Mouse (Mus musculus): ENCODE measurements around the gene Ifnlr1. TPM values are rescaled to one million over a fixed set of nuclear protein-coding genes. Genes with fewer than 3 reads are reported as not detected.
A peak's percentile ranks its signal among the peaks of the same experiment; 100 is the strongest.

Gene Ifnlr1
- total and polyA plus RNA-seq, 2 experiments from 2014 or later: 0.08 to 0.10 TPM

DNA sequence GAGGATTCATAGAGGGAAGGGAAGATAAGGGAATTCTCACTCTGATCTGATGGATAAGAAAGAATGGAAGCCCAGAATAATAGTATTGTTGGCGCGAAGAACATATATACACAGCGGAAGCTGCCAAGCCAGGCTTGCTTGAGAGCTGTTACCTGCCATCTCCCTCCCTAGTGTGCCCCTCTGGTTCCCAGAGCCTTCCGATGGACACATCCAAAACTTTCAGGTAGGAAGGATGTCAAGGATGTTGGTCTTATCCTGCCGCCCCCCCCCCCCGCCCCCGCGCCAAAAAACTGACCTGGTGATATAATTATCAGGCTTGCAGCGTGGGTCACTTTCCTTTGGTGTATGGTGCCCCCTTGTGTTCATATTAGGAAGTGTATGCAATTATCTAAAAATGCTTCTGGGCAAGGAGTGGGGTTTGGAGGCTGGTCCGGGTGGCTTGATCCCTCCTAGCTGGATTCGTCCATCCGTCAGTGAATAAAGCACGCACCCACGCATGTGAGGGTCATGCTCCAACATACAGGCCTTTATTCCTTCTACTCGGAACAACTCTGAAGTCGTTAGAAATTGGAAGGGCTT lies 18.7 kb upstream of the Ifnlr1 start:
- H3K4me2 ChIP-seq (ENCODE audit: low read depth): 0 out of 2 replicates have a peak overlapping the region, but pooled peaks have one; percentile 5
- ATAC-seq: no peak
- DNase-seq: peak; percentile 70

DNA sequence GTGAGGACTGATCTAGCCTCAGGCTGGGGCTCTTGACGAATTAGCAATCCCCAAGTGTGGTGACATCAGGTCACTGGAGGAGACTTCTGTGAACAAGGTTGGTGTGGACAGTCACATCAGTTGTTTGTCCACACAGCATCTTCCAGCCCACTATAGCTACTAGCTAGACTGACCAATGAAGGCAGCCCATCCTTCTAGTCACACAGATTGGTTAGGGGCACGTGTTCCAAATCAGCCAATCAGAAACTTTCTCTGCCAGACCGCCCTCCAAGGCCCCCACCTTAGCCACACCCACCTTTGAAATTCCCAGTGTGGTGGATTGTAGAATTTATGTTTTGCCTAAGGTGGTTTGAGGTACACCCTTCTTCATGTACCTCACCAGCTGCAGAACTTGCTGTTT lies 12.6 kb upstream of the Ifnlr1 start:
- no peak for TF ChIP-seq CTCF (IDR thresholded peaks at IDR 0.05; ENCODE audit: low read depth)
- no peak for ATAC-seq
- Histone ChIP-seq H3K4me3 (ENCODE audit: low read depth, low read length) (no peak overlapping the region), H3K27me3 (ENCODE audit: insufficient read depth, low read length) (no peaks in the 10 kb centered on the region), H3K4me2 (ENCODE audit: low read depth) (no peak overlapping the region), H3K9ac (no peak overlapping the region), H3K36me3 (ENCODE audit: insufficient read depth) (no peaks in the 10 kb centered on the region), H3K27ac (ENCODE audit: low read depth, low read length) (no peak overlapping the region), H3K4me1 (ENCODE audit: insufficient read depth) (no peaks in the 10 kb centered on the region), H3K9me3 (ENCODE audit: low read length) (no peaks in the 10 kb centered on the region)
- 86% methylated on average over 3 of the region's 3 CpGs for WGBS
- no peak for DNase-seq

More for the DNA sequence above, 18.7 kb upstream of the Ifnlr1 start:
- H3K36me3 ChIP-seq (ENCODE audit: insufficient read depth): no peaks in the 10 kb centered on the region
- H3K9ac ChIP-seq: no peak overlapping the region
- no peaks in the 10 kb centered on the region for H3K9me3 ChIP-seq (ENCODE audit: low read length)
- TF ChIP-seq CTCF (IDR thresholded peaks at IDR 0.05; ENCODE audit: low read depth): peak; percentile 81
- no peaks in the 10 kb centered on the region for H3K4me1 ChIP-seq (ENCODE audit: insufficient read depth)
- WGBS: 14% methylated on average over 16 of the region's 16 CpGs
- H3K27me3 ChIP-seq (ENCODE audit: insufficient read depth, low read length): no peaks in the 10 kb centered on the region
- no peak overlapping the region for H3K4me3 ChIP-seq (ENCODE audit: low read depth, low read length)
- H3K27ac ChIP-seq (ENCODE audit: low read depth, low read length): no peak overlapping the region

DNA sequence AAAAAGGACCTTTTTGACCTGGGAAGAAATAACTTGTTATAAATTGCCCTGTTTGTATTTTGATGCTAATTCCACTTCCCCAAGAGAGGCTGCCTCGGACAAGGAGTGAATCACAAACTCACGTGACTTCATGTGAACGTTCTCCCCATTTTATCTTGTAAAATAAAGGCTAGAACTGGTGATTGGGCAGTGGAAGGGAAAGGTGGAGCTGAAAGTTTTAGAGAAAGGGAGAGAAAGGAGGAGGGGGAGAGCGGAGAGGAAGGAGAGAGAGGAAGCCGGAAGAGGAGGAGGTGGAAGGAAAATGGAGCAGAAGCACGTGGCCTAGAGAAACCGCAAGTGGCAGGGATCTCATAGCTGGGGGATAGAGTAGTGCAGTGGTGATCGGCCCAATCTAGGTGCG lies 11.1 kb upstream of the Ifnlr1 start:
- ATAC-seq: no peak
- 62% methylated on average over 9 of the region's 9 CpGs for WGBS

DNA sequence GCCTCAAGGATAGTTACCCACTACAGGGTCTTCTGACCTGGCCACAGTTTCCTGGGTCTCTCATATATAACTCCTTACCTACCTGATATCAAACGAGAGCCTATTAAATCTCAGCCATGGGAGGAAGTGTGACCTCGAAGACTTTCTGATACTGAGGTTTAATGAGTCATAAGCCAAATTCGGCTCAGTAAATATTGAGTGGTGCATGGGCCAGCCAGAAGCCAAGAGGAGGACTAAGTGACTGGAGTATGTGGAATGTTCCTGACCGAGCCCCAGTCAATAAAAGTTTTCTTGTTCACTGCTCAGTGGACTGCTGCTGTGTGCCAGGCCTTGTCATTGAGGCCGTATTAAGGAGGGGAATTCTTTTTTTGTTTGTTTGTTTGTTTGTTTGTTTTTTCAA lies 9.6 kb upstream of the Ifnlr1 start:
- Histone ChIP-seq H3K4me3 (ENCODE audit: low read depth, low read length) (no peak overlapping the region), H3K36me3 (ENCODE audit: insufficient read depth) (no peaks in the 10 kb centered on the region), H3K9me3 (ENCODE audit: low read length) (no peaks in the 10 kb centered on the region), H3K9ac (no peak overlapping the region), H3K4me1 (ENCODE audit: insufficient read depth) (no peaks in the 10 kb centered on the region), H3K4me2 (ENCODE audit: low read depth) (no peak overlapping the region), H3K27ac (ENCODE audit: low read depth, low read length) (no peak overlapping the region), H3K27me3 (ENCODE audit: insufficient read depth, low read length) (no peaks in the 10 kb centered on the region)
- no peak for TF ChIP-seq CTCF (IDR thresholded peaks at IDR 0.05; ENCODE audit: low read depth)
- 76% methylated on average over 5 of the region's 5 CpGs for WGBS
- no peak for DNase-seq
- ATAC-seq: no peak

More for the DNA sequence above, 11.1 kb upstream of the Ifnlr1 start:
- TF ChIP-seq CTCF (IDR thresholded peaks at IDR 0.05; ENCODE audit: low read depth): no peak
- H3K27me3 ChIP-seq (ENCODE audit: insufficient read depth, low read length): no peaks in the 10 kb centered on the region
- DNase-seq: no peak
- H3K27ac ChIP-seq (ENCODE audit: low read depth, low read length): no peak overlapping the region
- H3K4me2 ChIP-seq (ENCODE audit: low read depth): no peak overlapping the region
- no peaks in the 10 kb centered on the region for H3K4me1 ChIP-seq (ENCODE audit: insufficient read depth)
- no peak overlapping the region for H3K9ac ChIP-seq
- no peaks in the 10 kb centered on the region for H3K36me3 ChIP-seq (ENCODE audit: insufficient read depth)
- no peaks in the 10 kb centered on the region for H3K9me3 ChIP-seq (ENCODE audit: low read length)
- H3K4me3 ChIP-seq (ENCODE audit: low read depth, low read length): no peak overlapping the region

DNA sequence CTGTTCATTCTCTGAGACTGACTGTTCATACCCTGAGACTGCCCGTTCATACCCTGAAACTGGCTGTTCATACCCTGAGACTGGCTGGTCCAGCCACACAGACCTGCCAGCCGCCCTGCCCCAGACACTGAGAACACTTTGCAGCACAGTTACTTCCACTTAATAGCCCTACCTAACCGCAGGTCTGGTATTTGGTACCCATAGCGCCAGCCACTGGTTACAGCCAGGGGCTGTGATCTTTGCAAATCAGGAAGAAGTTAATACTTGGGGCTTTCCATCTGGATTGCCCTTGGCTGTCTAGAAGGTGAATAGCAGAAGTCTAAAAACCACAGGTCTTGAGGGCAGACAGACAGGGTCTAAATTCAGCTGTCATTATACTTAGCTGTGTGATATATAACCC lies 6.8 kb upstream of the Ifnlr1 start:
- no peak overlapping the region for H3K4me3 ChIP-seq (ENCODE audit: low read depth, low read length)
- H3K27ac ChIP-seq (ENCODE audit: low read depth, low read length): no peak overlapping the region
- H3K9me3 ChIP-seq (ENCODE audit: low read length): no peaks in the 10 kb centered on the region
- DNase-seq: no peak
- no peak overlapping the region for H3K4me2 ChIP-seq (ENCODE audit: low read depth)
- H3K27me3 ChIP-seq (ENCODE audit: insufficient read depth, low read length): no peaks in the 10 kb centered on the region
- H3K4me1 ChIP-seq (ENCODE audit: insufficient read depth): no peaks in the 10 kb centered on the region
- no peak for TF ChIP-seq CTCF (IDR thresholded peaks at IDR 0.05; ENCODE audit: low read depth)
- no peak for ATAC-seq
- WGBS: 83% methylated on average over 4 of the region's 4 CpGs
- H3K9ac ChIP-seq: no peak overlapping the region
- H3K36me3 ChIP-seq (ENCODE audit: insufficient read depth): no peaks in the 10 kb centered on the region

DNA sequence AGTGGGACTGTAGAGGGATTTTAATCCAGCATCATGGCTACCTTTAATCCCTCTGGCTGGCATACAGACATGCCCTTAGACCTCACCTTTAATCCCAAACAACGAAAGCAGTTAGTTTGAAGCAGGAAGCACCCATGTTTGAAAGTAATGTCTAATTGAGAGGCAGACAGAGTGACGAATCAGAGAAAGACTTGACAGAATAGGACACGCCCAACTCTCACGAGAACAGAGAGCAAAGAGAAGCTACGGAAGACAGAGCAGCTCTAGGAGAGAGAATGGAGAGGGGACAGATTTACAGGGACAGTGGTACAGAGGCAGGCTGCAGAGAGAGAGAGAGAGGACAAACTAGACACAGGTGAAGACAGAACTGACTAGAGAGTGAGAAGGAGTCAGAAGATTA lies 4.3 kb upstream of the Ifnlr1 start:
- WGBS: 69% methylated on average over 5 of the region's 5 CpGs
- no peaks in the 10 kb centered on the region for H3K9me3 ChIP-seq (ENCODE audit: low read length)

DNA sequence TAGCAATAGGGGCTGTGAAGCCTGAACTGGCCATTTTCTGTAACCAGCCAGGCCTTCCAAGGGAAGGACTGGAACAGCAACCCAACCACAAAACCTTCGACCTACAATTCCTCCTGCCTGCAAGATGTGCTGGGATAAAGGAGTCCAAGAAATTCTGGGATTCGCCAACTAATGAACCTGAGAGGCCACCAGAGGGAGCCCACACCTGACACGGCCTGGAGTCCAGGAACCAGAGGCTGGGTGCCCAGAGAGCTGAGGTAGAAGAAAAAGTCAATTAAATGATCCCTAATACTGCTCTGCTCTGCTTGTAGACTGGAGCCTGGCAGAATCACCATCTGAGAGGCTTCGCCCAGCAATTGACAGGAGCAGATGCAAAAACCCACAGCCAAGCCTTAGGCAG lies 2.5 kb upstream of the Ifnlr1 start:
- no peaks in the 10 kb centered on the region for H3K36me3 ChIP-seq (ENCODE audit: insufficient read depth)
- no peaks in the 10 kb centered on the region for H3K9me3 ChIP-seq (ENCODE audit: low read length)
- no peaks in the 10 kb centered on the region for H3K4me1 ChIP-seq (ENCODE audit: insufficient read depth)
- H3K4me2 ChIP-seq (ENCODE audit: low read depth): no peak overlapping the region
- TF ChIP-seq CTCF (IDR thresholded peaks at IDR 0.05; ENCODE audit: low read depth): peak; percentile 49
- 25% methylated on average over 4 of the region's 4 CpGs for WGBS
- H3K27ac ChIP-seq (ENCODE audit: low read depth, low read length): no peak overlapping the region
- H3K4me3 ChIP-seq (ENCODE audit: low read depth, low read length): no peak overlapping the region
- ATAC-seq: no peak
- peaks cover 34% of the 10 kb centered on the region for H3K27me3 ChIP-seq (ENCODE audit: insufficient read depth, low read length)
- peak; percentile 34 for DNase-seq
- no peak overlapping the region for H3K9ac ChIP-seq

More for the DNA sequence above, 4.3 kb upstream of the Ifnlr1 start:
- ATAC-seq (no peak), DNase-seq (no peak)
- H3K4me1 ChIP-seq (ENCODE audit: insufficient read depth): no peaks in the 10 kb centered on the region
- H3K4me2 ChIP-seq (ENCODE audit: low read depth): no peak overlapping the region
- H3K36me3 ChIP-seq (ENCODE audit: insufficient read depth): no peaks in the 10 kb centered on the region
- H3K4me3 ChIP-seq (ENCODE audit: low read depth, low read length): no peak overlapping the region
- H3K27ac ChIP-seq (ENCODE audit: low read depth, low read length): no peak overlapping the region
- H3K9ac ChIP-seq: no peak overlapping the region
- TF ChIP-seq CTCF (IDR thresholded peaks at IDR 0.05; ENCODE audit: low read depth): no peak
- H3K27me3 ChIP-seq (ENCODE audit: insufficient read depth, low read length): peaks cover 18% of the 10 kb centered on the region
